Mouse (Mus musculus) bone marrow, adult 2 months (tissue): ENCODE data around the gene Coa5. TPM values are rescaled to one million over a fixed set of nuclear protein-coding genes. Genes with fewer than 3 reads are reported as not detected.

Experiments
- H3K27ac ChIP-seq: fragments of 200-500 bp; 2 replicates; pipeline ENCODE4 v1.5.1; 2012; ENCODE audit warnings: low read depth, mild to moderate bottlenecking, control low read depth, inconsistent platforms, low read length; ENCODE audit not compliant: control insufficient read depth, poor library complexity, insufficient read depth
- H3K4me1 ChIP-seq: fragments of 200-500 bp; 2 replicates; pipeline ENCODE4 v1.6.1; 2011; ENCODE audit warnings: low read length; ENCODE audit not compliant: control insufficient read depth, insufficient read depth
- H3K4me3 ChIP-seq: fragments of 200-500 bp; replicated peaks from 2 replicates; pipeline ENCODE3; 2011; ENCODE audit warnings: mild to moderate bottlenecking, low read depth, low read length, control low read depth; ENCODE audit not compliant: control insufficient read depth
- CTCF ChIP-seq: fragments of 200-500 bp; IDR thresholded peaks from 2 replicates; pipeline ENCODE4 v1.5.1; 2011; ENCODE audit warnings: low read length, control low read depth; ENCODE audit not compliant: control insufficient read depth, insufficient read depth
- POLR2A ChIP-seq: fragments of 200-500 bp; IDR thresholded peaks from 2 replicates; pipeline ENCODE4 v1.6.1; 2011; ENCODE audit warnings: low read depth, mild to moderate bottlenecking, control low read depth, low read length, borderline replicate concordance; ENCODE audit not compliant: control insufficient read depth
- WGBS: fragments of 180-500 bp; shearing (Covaris S2); methylation state at CpG from one replicate; pipeline ENCODE4 v1.1.7; 2018; 5-methylcytosine and 5-hydroxymethylcytosine counted together
- polyA plus RNA-seq: library from polyadenylated mRNA; stranded (reverse); fragments of >200 nt; gene quantifications from 2 replicates; pipeline ENCODE4 v1.2.4, GENCODE M21; 2011; ENCODE audit warnings: low replicate concordance; ENCODE audit not compliant: missing spikeins, insufficient read depth, insufficient read length

Coa5 gene
- polyA plus RNA-seq, 1 experiment, result 26.6 TPM

GRCm38 (mm10) chr1:37448361-37449095 lies 18.6 kb upstream of the Coa5 start:
- no peak overlapping the region for H3K27ac ChIP-seq
- TF ChIP-seq CTCF (peak; percentile 54), POLR2A (no peak)
- no peak overlapping the region for H3K4me3 ChIP-seq
- WGBS, result 76% methylated on average over 10 of the region's 10 CpGs
- H3K4me1 ChIP-seq, result no peaks in the 10 kb centered on the region; the same call in 1 of the 2 replicates

DNA sequence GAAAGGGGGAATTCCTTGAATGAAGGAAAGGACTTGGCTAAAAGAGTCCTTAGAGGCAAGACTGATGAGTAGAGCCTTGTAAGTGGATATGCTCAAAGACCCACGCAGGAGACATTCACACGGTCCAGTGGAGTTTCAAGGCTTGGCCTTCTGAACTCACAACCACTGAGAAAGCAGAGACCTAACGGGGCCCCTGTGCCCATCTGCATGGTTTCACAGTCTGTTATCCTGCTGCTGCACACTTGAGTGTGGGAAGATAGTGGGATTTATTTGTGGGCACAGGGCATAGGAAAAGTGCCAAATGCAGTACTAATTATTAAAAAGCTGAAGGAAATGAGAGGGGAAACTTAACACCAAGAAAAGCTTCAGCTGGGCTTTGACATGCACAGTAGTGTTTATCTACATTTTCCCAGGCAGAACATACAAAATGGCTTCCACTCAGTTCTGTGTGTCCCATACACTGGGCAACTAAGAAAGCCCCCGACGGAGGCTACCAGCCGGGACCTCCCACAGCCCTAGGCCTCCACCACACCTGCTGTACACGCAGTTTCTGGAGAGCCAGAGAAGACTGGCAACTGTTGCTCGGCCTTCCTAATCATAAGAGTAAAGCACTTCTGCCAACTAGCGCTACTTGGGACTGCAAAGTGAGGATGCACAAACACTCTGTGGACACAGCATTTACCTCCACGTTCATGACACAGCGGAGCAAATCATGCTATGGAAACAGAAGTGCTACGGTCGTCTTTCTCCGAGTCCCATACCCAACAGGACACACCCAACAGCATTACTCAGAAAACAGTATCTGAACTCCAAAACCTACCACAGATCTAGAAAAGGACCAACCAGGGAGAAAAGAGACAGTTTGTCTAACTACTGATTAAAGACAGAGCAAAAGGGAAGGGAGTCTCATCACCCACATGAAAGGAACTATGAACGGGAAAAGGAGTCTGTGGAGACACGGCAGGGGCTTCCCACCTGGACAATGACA lies 13.2 kb upstream of the Coa5 start:
- Histone ChIP-seq H3K4me3 (no peak overlapping the region), H3K4me1 (no peaks in the 10 kb centered on the region; the same call in none of the 2 replicates), H3K27ac (no peak overlapping the region)
- WGBS, result 87% methylated on average over 16 of the region's 16 CpGs
- TF ChIP-seq POLR2A (no peak), CTCF (no peak)

DNA sequence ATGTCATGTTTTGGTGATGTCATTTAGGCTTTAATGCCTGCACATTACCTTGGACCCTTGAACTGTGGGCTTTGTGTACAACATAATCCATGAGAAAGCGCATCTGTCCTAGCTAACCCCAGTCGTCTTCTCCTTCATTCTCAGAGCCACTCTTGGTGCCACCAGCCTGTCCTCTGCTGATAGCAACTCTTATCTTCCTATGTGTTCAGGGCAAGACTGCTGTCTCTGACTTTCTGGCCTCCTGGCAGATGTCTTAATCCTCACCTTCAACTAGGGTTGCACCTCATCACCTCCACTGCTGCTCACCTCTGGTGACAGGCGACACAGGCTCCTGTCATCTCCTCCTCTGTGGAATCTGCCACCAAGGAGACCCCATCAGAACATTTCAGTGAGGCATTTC lies 6.5 kb upstream of the Coa5 start:
- Histone ChIP-seq H3K4me3 (no peak overlapping the region), H3K4me1 (no peaks in the 10 kb centered on the region; the same call in none of the 2 replicates), H3K27ac (no peak overlapping the region)
- WGBS, result 71% methylated on average over 3 of the region's 3 CpGs
- TF ChIP-seq POLR2A (no peak), CTCF (no peak)

GRCm38 (mm10) chr1:37430297-37430840 lies 466 bp upstream of the Coa5 start:
- peak overlapping the region; percentile 96 for H3K4me3 ChIP-seq
- H3K27ac ChIP-seq, result peak overlapping the region; percentile 88
- TF ChIP-seq CTCF (no peak), POLR2A (no peak)
- peaks cover 2% of the 10 kb centered on the region for H3K4me1 ChIP-seq
- WGBS, result 2% methylated on average over 40 of the region's 40 CpGs

DNA sequence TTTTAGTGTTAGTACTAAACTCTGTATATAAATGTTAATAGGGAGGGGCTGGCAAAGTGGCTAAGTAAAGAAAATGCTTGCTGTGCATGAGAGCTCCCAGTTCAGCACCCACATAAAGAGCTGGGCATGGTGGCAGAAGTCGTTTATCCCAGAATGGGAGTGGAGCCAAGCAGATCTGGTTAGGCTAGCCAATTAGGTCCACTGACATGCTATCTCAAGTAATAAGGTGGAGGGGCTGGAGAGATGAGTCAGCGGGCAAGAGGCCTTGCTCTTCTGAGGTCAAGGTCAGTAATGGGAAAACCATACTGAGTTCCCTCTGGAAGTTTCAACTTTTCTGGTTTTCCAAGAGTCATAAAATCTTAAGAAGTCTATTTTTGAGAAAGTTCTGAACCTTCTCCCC lies 992 bp downstream of the Coa5 start:
- H3K27ac ChIP-seq, result no peak overlapping the region
- H3K4me1 ChIP-seq, result peaks cover 2% of the 10 kb centered on the region

GRCm38 (mm10) chr1:37427144-37427875 lies 2.6 kb downstream of the Coa5 start:
- peaks cover 2% of the 10 kb centered on the region for H3K4me1 ChIP-seq
- TF ChIP-seq CTCF (no peak), POLR2A (no peak)
- WGBS, result 85% methylated on average over 8 of the region's 8 CpGs
- H3K4me3 ChIP-seq, result no peak overlapping the region
- no peak overlapping the region for H3K27ac ChIP-seq

More for the DNA sequence above, 992 bp downstream of the Coa5 start:
- no peak overlapping the region for H3K4me3 ChIP-seq
- TF ChIP-seq CTCF (no peak), POLR2A (no peak)
- WGBS, result 48% methylated on average over 2 of the region's 2 CpGs

GRCm38 (mm10) chr1:37419420-37419819 lies 10.5 kb downstream of the Coa5 start:
- H3K27ac ChIP-seq, result no peak overlapping the region
- 68% methylated on average over 1 of the region's 1 CpGs for WGBS
- no peak overlapping the region for H3K4me3 ChIP-seq
- H3K4me1 ChIP-seq, result no peaks in the 10 kb centered on the region; the same call in 1 of the 2 replicates
- TF ChIP-seq POLR2A (no peak), CTCF (peak; percentile 99)
